Mouse (Mus musculus): ENCODE results near the gene Olfr571. TPM values are rescaled to one million over a fixed set of nuclear protein-coding genes. Genes with fewer than 3 reads are reported as not detected.

Gene Olfr571
- polyA plus RNA-seq (2012; fragmentation: generic; extraction: Trizol), result not detected

DNA sequence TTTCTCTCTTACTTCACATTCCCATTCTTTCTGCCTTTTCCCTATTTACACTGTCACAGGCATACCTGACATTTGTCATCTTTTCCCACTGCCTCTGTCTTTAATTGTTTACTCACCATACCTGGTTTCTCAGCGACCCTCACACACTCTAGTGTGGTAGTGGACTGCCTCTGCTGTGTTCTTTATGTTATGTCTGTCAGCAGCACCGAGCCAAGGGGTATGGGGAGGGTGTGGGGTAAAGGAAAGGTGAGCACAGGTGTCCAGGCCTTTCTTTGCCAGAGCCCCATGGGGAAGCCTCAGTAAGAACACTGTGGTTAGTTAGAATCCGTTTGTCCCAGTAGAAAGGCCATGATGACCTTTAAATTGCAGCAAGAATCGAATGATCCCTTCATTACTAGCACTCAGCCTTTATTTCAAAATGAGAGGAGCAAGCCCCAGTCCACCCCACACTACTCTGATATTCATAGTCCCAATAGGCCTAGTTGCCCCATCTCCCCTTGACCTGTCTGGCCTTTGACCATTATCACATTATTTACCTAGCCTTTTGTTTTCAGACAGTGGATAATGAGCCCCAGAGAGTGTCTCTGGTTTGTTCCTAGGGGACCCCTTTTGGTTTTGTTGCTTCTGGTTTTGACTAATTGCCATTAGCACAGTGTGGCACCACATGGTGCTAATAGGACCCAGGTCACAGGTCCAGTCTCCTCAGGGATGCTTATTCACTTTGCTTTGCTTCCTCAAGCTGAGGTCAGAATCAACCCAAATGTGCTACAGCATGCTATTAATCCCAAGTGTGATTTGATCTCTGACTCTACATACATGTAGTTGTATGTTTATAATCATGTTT lies at the start of gene Olfr571:
Gene Olfr571 (minus strand): TSS at position 505 of the 844 bp plus-strand sequence.
- no peak within 1 kb of the TSS for H3K4me2 ChIP-seq (ENCODE audit: low read depth)
- no peak for TF ChIP-seq TCF3 (IDR thresholded peaks at IDR 0.05; ENCODE audit: insufficient read length, low read depth)
- no peak for TF ChIP-seq REST (IDR thresholded peaks at IDR 0.05; ENCODE audit: insufficient read depth, insufficient read length)
- TF ChIP-seq MYOD1 (IDR thresholded peaks at IDR 0.05; ENCODE audit: control insufficient read depth in 1 of 3, insufficient read length in 2 of 3, low read depth in 2 of 3), result no peak
- TF ChIP-seq POLR2AphosphoS2 (IDR thresholded peaks at IDR 0.05; ENCODE audit: insufficient read length, low read depth), result no peak
- TF ChIP-seq USF1 (IDR thresholded peaks at IDR 0.05; ENCODE audit: low read depth), result no peak
- TF ChIP-seq POLR2A (IDR thresholded peaks at IDR 0.05; ENCODE audit: insufficient read length, low read depth), result no peak
- no peak for TF ChIP-seq CEBPB (IDR thresholded peaks at IDR 0.05; ENCODE audit: insufficient read depth, poor library complexity, severe bottlenecking)
- no peak for TF ChIP-seq E2F4 (IDR thresholded peaks at IDR 0.05; ENCODE audit: insufficient read depth)
- no peak for TF ChIP-seq MAX (IDR thresholded peaks at IDR 0.05; ENCODE audit: low read depth)
- TF ChIP-seq MYOG (IDR thresholded peaks at IDR 0.05; ENCODE audit: control insufficient read depth in 1 of 3, insufficient read depth in 1 of 3, insufficient read length in 2 of 3, low read depth in 2 of 3), result no peak
- TF ChIP-seq SRF (IDR thresholded peaks at IDR 0.05; ENCODE audit: control insufficient read depth, insufficient read length, low read depth), result no peak
- no peak for TF ChIP-seq TCF12 (IDR thresholded peaks at IDR 0.05; ENCODE audit: insufficient read depth, poor library complexity, severe bottlenecking)
- no peaks in the 10 kb centered on the region for H3K79me2 ChIP-seq (ENCODE audit: control insufficient read depth, insufficient read depth)
- no peak within 1 kb of the TSS for H3ac ChIP-seq (ENCODE audit: control insufficient read depth, insufficient read length)
- H3K4me3 ChIP-seq, result no peak within 1 kb of the TSS
- no peaks in the 10 kb centered on the region for H3K36me3 ChIP-seq (ENCODE audit: control insufficient read depth, insufficient read depth)
- H3K27me3 ChIP-seq (ENCODE audit: control insufficient read depth, insufficient read depth, insufficient read length), result no peaks in the 10 kb centered on the region

DNA sequence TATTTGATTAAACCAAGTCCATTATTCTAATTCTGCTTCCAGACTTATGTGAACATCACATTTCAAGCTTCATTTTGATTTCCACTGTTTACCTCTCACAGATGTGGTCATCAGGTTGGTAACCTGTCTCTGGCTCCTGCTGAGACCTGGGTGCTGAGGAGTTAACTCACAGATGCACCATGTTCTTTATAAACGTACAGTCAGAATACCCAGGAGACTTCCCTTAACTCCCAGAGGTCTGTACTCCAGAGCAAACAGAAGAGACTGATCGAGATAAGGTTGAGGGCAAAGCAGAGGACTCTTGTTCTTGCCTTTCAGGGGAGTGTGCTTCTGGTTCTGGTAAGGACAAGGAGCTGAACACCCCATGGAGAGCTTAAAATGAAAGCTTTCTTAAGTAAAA lies 45.0 kb upstream of the Olfr571 start, which contains the start of gene Olfr576:
Gene Olfr576 (plus strand): TSS at position 301 of the 400 bp plus-strand sequence.
- H3K79me2 ChIP-seq (ENCODE audit: control insufficient read depth, insufficient read depth), result no peaks in the 10 kb centered on the region
- H3K4me3 ChIP-seq, result no peak within 1 kb of the TSS
- no peak within 1 kb of the TSS for H3K4me2 ChIP-seq (ENCODE audit: low read depth)
- H3K36me3 ChIP-seq (ENCODE audit: control insufficient read depth, insufficient read depth), result no peaks in the 10 kb centered on the region
- no peaks in the 10 kb centered on the region for H3K27me3 ChIP-seq (ENCODE audit: control insufficient read depth, insufficient read depth, insufficient read length)
- H3ac ChIP-seq (ENCODE audit: control insufficient read depth, insufficient read length), result no peak within 1 kb of the TSS
- TF ChIP-seq TCF3 (IDR thresholded peaks at IDR 0.05; ENCODE audit: insufficient read length, low read depth) (no peak), MYOG (IDR thresholded peaks at IDR 0.05; ENCODE audit: control insufficient read depth in 1 of 3, insufficient read depth in 1 of 3, insufficient read length in 2 of 3, low read depth in 2 of 3) (no peak), POLR2AphosphoS2 (IDR thresholded peaks at IDR 0.05; ENCODE audit: insufficient read length, low read depth) (no peak), SRF (IDR thresholded peaks at IDR 0.05; ENCODE audit: control insufficient read depth, insufficient read length, low read depth) (no peak), USF1 (IDR thresholded peaks at IDR 0.05; ENCODE audit: low read depth) (no peak), CEBPB (IDR thresholded peaks at IDR 0.05; ENCODE audit: insufficient read depth, poor library complexity, severe bottlenecking) (no peak), MYOD1 (IDR thresholded peaks at IDR 0.05; ENCODE audit: control insufficient read depth in 1 of 3, insufficient read length in 2 of 3, low read depth in 2 of 3) (no peak), POLR2A (IDR thresholded peaks at IDR 0.05; ENCODE audit: insufficient read length, low read depth) (no peak), MAX (IDR thresholded peaks at IDR 0.05; ENCODE audit: low read depth) (no peak), E2F4 (IDR thresholded peaks at IDR 0.05; ENCODE audit: insufficient read depth) (no peak), REST (IDR thresholded peaks at IDR 0.05; ENCODE audit: insufficient read depth, insufficient read length) (no peak), TCF12 (IDR thresholded peaks at IDR 0.05; ENCODE audit: insufficient read depth, poor library complexity, severe bottlenecking) (no peak)

DNA sequence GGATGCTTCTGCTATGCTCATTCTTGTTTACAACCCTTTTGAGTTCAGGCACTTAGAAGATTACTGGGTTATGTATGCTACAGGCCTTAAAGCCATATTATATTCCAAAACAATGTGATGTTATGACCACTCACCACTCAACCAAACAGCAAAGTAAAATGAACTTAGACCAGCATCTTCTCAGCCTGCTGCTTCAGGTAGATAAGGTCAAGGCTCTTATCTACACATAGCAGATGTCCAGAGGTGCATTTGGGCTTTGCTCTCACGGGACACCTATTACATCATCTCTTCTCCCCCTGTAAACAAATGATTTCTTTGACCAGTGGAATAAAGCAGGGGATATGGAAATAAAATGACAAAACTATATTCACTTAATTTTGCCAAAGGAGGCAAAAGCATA lies 41.3 kb upstream of the Olfr571 start, which contains the start of gene Olfr575:
Gene Olfr575 (minus strand): TSS at position 183 of the 400 bp plus-strand sequence.
- Histone ChIP-seq H3K36me3 (ENCODE audit: control insufficient read depth, insufficient read depth) (no peaks in the 10 kb centered on the region), H3K79me2 (ENCODE audit: control insufficient read depth, insufficient read depth) (no peaks in the 10 kb centered on the region), H3K4me3 (no peak within 1 kb of the TSS), H3K4me2 (ENCODE audit: low read depth) (no peak within 1 kb of the TSS), H3K27me3 (ENCODE audit: control insufficient read depth, insufficient read depth, insufficient read length) (no peaks in the 10 kb centered on the region), H3ac (ENCODE audit: control insufficient read depth, insufficient read length) (no peak within 1 kb of the TSS)
- TF ChIP-seq SRF (IDR thresholded peaks at IDR 0.05; ENCODE audit: control insufficient read depth, insufficient read length, low read depth) (no peak), REST (IDR thresholded peaks at IDR 0.05; ENCODE audit: insufficient read depth, insufficient read length) (no peak), MYOD1 (IDR thresholded peaks at IDR 0.05; ENCODE audit: control insufficient read depth in 1 of 3, insufficient read length in 2 of 3, low read depth in 2 of 3) (no peak), POLR2AphosphoS2 (IDR thresholded peaks at IDR 0.05; ENCODE audit: insufficient read length, low read depth) (no peak), POLR2A (IDR thresholded peaks at IDR 0.05; ENCODE audit: insufficient read length, low read depth) (no peak), E2F4 (IDR thresholded peaks at IDR 0.05; ENCODE audit: insufficient read depth) (no peak), USF1 (IDR thresholded peaks at IDR 0.05; ENCODE audit: low read depth) (no peak), CEBPB (IDR thresholded peaks at IDR 0.05; ENCODE audit: insufficient read depth, poor library complexity, severe bottlenecking) (no peak), TCF12 (IDR thresholded peaks at IDR 0.05; ENCODE audit: insufficient read depth, poor library complexity, severe bottlenecking) (no peak), MYOG (IDR thresholded peaks at IDR 0.05; ENCODE audit: control insufficient read depth in 1 of 3, insufficient read depth in 1 of 3, insufficient read length in 2 of 3, low read depth in 2 of 3) (no peak), MAX (IDR thresholded peaks at IDR 0.05; ENCODE audit: low read depth) (no peak), TCF3 (IDR thresholded peaks at IDR 0.05; ENCODE audit: insufficient read length, low read depth) (no peak)

DNA sequence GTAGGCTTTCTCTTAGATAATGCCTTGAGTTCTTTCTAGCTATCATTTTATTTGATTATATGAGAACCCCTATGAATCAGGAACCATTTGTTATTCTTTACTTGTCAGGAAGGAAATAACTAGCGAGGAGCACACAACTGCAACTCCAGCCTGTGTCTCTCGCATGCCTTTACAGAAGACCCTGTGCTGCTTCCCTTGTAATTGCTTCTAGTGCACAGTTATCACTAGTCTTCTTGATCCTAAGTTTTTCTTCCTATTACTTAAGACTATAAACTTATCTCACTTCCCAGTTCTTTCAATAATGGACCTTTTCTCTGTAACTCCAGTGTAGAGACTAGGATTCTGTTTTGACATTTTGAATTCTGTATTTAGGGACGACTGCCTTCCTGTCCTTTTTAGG lies 40.8 kb upstream of the Olfr571 start:
- H3K4me3 ChIP-seq, result no peak overlapping the region

More for the DNA sequence above, 40.8 kb upstream of the Olfr571 start:
- Histone ChIP-seq H3K79me2 (ENCODE audit: control insufficient read depth, insufficient read depth) (no peaks in the 10 kb centered on the region), H3ac (ENCODE audit: control insufficient read depth, insufficient read length) (no peak overlapping the region), H3K27me3 (ENCODE audit: control insufficient read depth, insufficient read depth, insufficient read length) (no peaks in the 10 kb centered on the region), H3K4me2 (ENCODE audit: low read depth) (no peak overlapping the region), H3K36me3 (ENCODE audit: control insufficient read depth, insufficient read depth) (no peaks in the 10 kb centered on the region)
- TF ChIP-seq E2F4 (IDR thresholded peaks at IDR 0.05; ENCODE audit: insufficient read depth) (no peak), SRF (IDR thresholded peaks at IDR 0.05; ENCODE audit: control insufficient read depth, insufficient read length, low read depth) (no peak), TCF12 (IDR thresholded peaks at IDR 0.05; ENCODE audit: insufficient read depth, poor library complexity, severe bottlenecking) (no peak), POLR2A (IDR thresholded peaks at IDR 0.05; ENCODE audit: insufficient read length, low read depth) (no peak), MAX (IDR thresholded peaks at IDR 0.05; ENCODE audit: low read depth) (no peak)

Data from myocyte (in vitro differentiated cells).